Mouse (Mus musculus) intestine, embryonic 16.5 days (tissue): Measurements from ENCODE around the gene Ranbp17. TPM values are rescaled to one million over a fixed set of nuclear protein-coding genes. Genes with fewer than 3 reads are reported as not detected.

Experiments
- ATAC-seq: fragments of 200-750 bp; cut with Nextera tagmentation; 2 replicates; pipeline ENCODE4 v1.8.0; 2017; ENCODE audit warnings: moderate TSS enrichment, moderate library complexity
- H3K27ac ChIP-seq: fragments of 300-500 bp; sonication (generic); 2 replicates; pipeline ENCODE4 v1.5.1; 2014; ENCODE audit warnings: mild to moderate bottlenecking, low read length
- H3K27me3 ChIP-seq: fragments of 300-500 bp; sonication (generic); replicated peaks from 2 replicates; pipeline ENCODE4 v1.6.1; 2014; ENCODE audit warnings: low read length, control low read depth, mixed read lengths; ENCODE audit not compliant: control insufficient read depth, insufficient read depth
- H3K36me3 ChIP-seq: fragments of 300-500 bp; sonication (generic); 2 replicates; pipeline ENCODE4 v1.6.1; 2014; ENCODE audit warnings: low read length, control low read depth; ENCODE audit not compliant: control insufficient read depth, insufficient read depth
- H3K4me1 ChIP-seq: fragments of 300-500 bp; sonication (generic); 2 replicates; pipeline ENCODE4 v1.6.1; 2014; ENCODE audit warnings: low read length, control low read depth, mixed read lengths; ENCODE audit not compliant: control insufficient read depth, insufficient read depth
- H3K4me2 ChIP-seq: fragments of 300-500 bp; sonication (generic); 2 replicates; pipeline ENCODE4 v1.6.1; 2014; ENCODE audit warnings: low read depth, low read length, control low read depth
- H3K4me3 ChIP-seq: fragments of 300-500 bp; sonication (generic); 2 replicates; pipeline ENCODE4 v1.5.1; 2014; ENCODE audit warnings: mild to moderate bottlenecking, low read length
- H3K9ac ChIP-seq: fragments of 300-500 bp; sonication (generic); 2 replicates; pipeline ENCODE4 v1.6.1; 2014; ENCODE audit warnings: low read depth, low read length
- H3K9me3 ChIP-seq: fragments of 300-500 bp; sonication (generic); 2 replicates; pipeline ENCODE4 v1.6.1; 2016; ENCODE audit warnings: low read length, control low read depth; ENCODE audit not compliant: control insufficient read depth
- WGBS: fragments of 180-500 bp; shearing (Covaris S2); extraction: QIAGEN DNeasy Blood & Tissue Kit; methylation state at CpG from one replicate; pipeline ENCODE4 v1.1.7; 2014; 5-methylcytosine and 5-hydroxymethylcytosine counted together
- polyA plus RNA-seq: library from polyadenylated mRNA; unstranded; fragments of >200 nt; fragmentation: Nextera tagmentation; extraction: Ambion mirVana; gene quantifications from 2 replicates; pipeline ENCODE4 v1.2.1, GENCODE M21; 2015

Gene Ranbp17
- polyA plus RNA-seq, 1 experiment from 2014 or later = 3.2 TPM

DNA sequence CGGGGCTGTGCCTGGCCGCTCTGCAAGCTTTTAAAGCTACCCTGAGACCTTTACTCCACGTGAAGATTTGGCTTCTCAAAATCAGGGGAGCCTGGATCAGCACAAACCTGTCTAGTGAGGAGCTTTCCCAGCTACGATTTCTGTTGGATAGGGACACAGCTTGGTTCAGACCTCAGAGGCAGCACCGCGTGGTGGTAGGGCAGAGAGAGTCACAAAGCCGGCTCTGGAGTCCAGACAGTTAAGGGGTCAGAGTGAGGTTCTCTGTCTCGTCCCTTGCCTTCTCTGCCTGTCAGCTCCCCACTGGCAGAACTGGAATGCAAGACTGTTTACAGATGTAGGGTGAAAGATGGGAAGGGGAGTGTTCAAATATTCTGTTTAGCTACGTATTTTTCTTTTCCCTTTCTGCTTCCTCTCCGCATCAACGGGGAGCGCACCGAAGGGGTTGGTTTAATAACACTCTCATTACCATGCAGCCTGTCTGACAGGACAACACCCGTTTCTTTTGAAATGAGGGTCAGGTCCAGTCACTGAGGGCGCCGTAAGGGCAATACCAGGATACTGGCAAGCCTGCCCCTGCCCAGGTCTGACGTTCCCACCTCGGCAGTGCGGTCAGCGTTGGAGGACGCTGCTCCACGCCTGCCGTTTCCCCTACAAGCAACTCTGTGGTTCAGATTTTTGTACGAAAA lies 317.0 kb downstream of the Ranbp17 start:
- WGBS = 8% methylated on average over 24 of the region's 24 CpGs
- H3K4me3 ChIP-seq = no peak overlapping the region
- ATAC-seq = no peak
- H3K9me3 ChIP-seq = no peaks in the 10 kb centered on the region
- H3K4me2 ChIP-seq = no peak overlapping the region
- H3K36me3 ChIP-seq = no peaks in the 10 kb centered on the region
- H3K27me3 ChIP-seq = peaks cover 84% of the 10 kb centered on the region
- H3K9ac ChIP-seq = no peak overlapping the region
- H3K27ac ChIP-seq = no peak overlapping the region
- H3K4me1 ChIP-seq = peaks cover 14% of the 10 kb centered on the region

- no peak overlapping the region for H3K4me3 ChIP-seq
- no peak overlapping the region for H3K9ac ChIP-seq
- 6% methylated on average over 25 of the region's 25 CpGs for WGBS
- H3K36me3 ChIP-seq = no peaks in the 10 kb centered on the region
- ATAC-seq = no peak
- H3K27me3 ChIP-seq = peaks cover 81% of the 10 kb centered on the region
- no peak overlapping the region for H3K27ac ChIP-seq
- no peaks in the 10 kb centered on the region for H3K9me3 ChIP-seq
- H3K4me2 ChIP-seq = no peak overlapping the region
- peaks cover 6% of the 10 kb centered on the region for H3K4me1 ChIP-seq
Observed at GRCm38 (mm10) chr11:33195531-33196446, 317.8 kb downstream of the Ranbp17 start.

GRCm38 (mm10) chr11:33195061-33195460 lies 318.5 kb downstream of the Ranbp17 start:
- no peak overlapping the region for H3K9ac ChIP-seq
- H3K36me3 ChIP-seq = no peaks in the 10 kb centered on the region
- ATAC-seq = no peak
- no peak overlapping the region for H3K4me3 ChIP-seq
- WGBS = 25% methylated on average over 7 of the region's 7 CpGs
- no peaks in the 10 kb centered on the region for H3K4me1 ChIP-seq
- H3K27ac ChIP-seq = no peak overlapping the region
- H3K27me3 ChIP-seq = peaks cover 74% of the 10 kb centered on the region
- no peaks in the 10 kb centered on the region for H3K9me3 ChIP-seq
- H3K4me2 ChIP-seq = no peak overlapping the region

GRCm38 (mm10) chr11:33193695-33194094 lies 319.9 kb downstream of the Ranbp17 start:
- WGBS = 2% methylated on average over 10 of the region's 12 CpGs
- no peak overlapping the region for H3K27ac ChIP-seq
- no peaks in the 10 kb centered on the region for H3K36me3 ChIP-seq
- no peak overlapping the region for H3K4me2 ChIP-seq
- no peak overlapping the region for H3K4me3 ChIP-seq
- no peak overlapping the region for H3K9ac ChIP-seq
- H3K27me3 ChIP-seq = peaks cover 61% of the 10 kb centered on the region
- no peak for ATAC-seq
- H3K9me3 ChIP-seq = no peaks in the 10 kb centered on the region
- H3K4me1 ChIP-seq = no peaks in the 10 kb centered on the region

DNA sequence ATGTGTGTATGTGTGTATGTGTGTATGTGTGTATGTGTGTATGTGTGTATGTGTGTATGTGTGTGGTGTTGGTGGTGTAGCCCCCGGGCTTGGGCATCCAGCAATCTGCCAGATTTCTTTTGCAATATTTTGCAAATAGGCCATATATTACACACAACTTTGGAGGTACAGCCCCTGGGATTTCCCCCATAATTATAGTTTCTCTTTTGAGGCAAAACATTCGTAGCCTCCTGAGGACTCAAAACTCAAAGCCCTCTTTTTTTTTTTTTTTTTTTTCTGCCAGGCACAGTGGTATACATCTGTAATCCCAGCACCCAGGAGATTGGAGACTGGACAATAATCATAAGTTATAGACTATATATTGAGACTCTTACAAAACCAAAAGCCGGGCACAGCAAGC lies 331.7 kb downstream of the Ranbp17 start:
- no peak overlapping the region for H3K4me2 ChIP-seq
- 82% methylated on average over 3 of the region's 3 CpGs for whole genome bisulfite sequencing
- H3K9me3 ChIP-seq = no peaks in the 10 kb centered on the region
- H3K27me3 ChIP-seq = 0 out of 2 replicates have a peak, but pooled peaks cover 8% of the 10 kb centered on the region
- no peaks in the 10 kb centered on the region for H3K36me3 ChIP-seq
- H3K4me3 ChIP-seq = no peak overlapping the region
- ATAC-seq = no peak
- no peak overlapping the region for H3K27ac ChIP-seq
- no peaks in the 10 kb centered on the region for H3K4me1 ChIP-seq
- H3K9ac ChIP-seq = no peak overlapping the region

GRCm38 (mm10) chr11:33180701-33181116 lies 332.8 kb downstream of the Ranbp17 start:
- Histone ChIP-seq H3K9ac (no peak overlapping the region), H3K27me3 (0 out of 2 replicates have a peak, but pooled peaks cover 8% of the 10 kb centered on the region), H3K4me1 (no peaks in the 10 kb centered on the region), H3K4me2 (peak overlapping the region; percentile 32), H3K9me3 (no peaks in the 10 kb centered on the region), H3K4me3 (peak overlapping the region; percentile 19; the same call in 1 of the 2 replicates), H3K27ac (no peak overlapping the region), H3K36me3 (no peaks in the 10 kb centered on the region)
- 5% methylated on average over 18 of the region's 18 CpGs for WGBS
- no peak for ATAC-seq

- 65% methylated on average over 1 of the region's 1 CpGs for WGBS
- Histone ChIP-seq H3K27me3 (0 out of 2 replicates have a peak, but pooled peaks cover 8% of the 10 kb centered on the region), H3K4me2 (no peak overlapping the region), H3K4me1 (no peaks in the 10 kb centered on the region), H3K9me3 (no peaks in the 10 kb centered on the region), H3K27ac (no peak overlapping the region), H3K36me3 (no peaks in the 10 kb centered on the region), H3K4me3 (no peak overlapping the region), H3K9ac (no peak overlapping the region)
- ATAC-seq = no peak
Observed at GRCm38 (mm10) chr11:33179802-33180201, 333.7 kb downstream of the Ranbp17 start.

- 32% methylated on average over 20 of the region's 20 CpGs for WGBS
- no peaks in the 10 kb centered on the region for H3K36me3 ChIP-seq
- no peak overlapping the region for H3K4me2 ChIP-seq
- H3K9ac ChIP-seq = no peak overlapping the region
- H3K4me3 ChIP-seq = no peak overlapping the region
- H3K9me3 ChIP-seq = no peaks in the 10 kb centered on the region
- H3K4me1 ChIP-seq = no peaks in the 10 kb centered on the region
- 0 out of 2 replicates have a peak, but pooled peaks cover 8% of the 10 kb centered on the region for H3K27me3 ChIP-seq
- H3K27ac ChIP-seq = no peak overlapping the region
- ATAC-seq = no peak
Observed at GRCm38 (mm10) chr11:33176525-33177245, 336.9 kb downstream of the Ranbp17 start.

GRCm38 (mm10) chr11:33175768-33176167 lies 337.8 kb downstream of the Ranbp17 start:
- Histone ChIP-seq H3K36me3 (no peaks in the 10 kb centered on the region), H3K9me3 (no peaks in the 10 kb centered on the region), H3K27me3 (0 out of 2 replicates have a peak, but pooled peaks cover 4% of the 10 kb centered on the region), H3K4me3 (no peak overlapping the region), H3K4me1 (no peaks in the 10 kb centered on the region), H3K27ac (no peak overlapping the region), H3K9ac (no peak overlapping the region), H3K4me2 (no peak overlapping the region)
- ATAC-seq = no peak
- 43% methylated on average over 2 of the region's 3 CpGs for WGBS
